Mouse (Mus musculus) cerebellum, adult 11-12 months (tissue): ENCODE data around the gene Hoxc6.

Source experiments
- DNase-seq: peaks from one replicate; pipeline ENCODE4 v3.0.0; 2022

The Hoxc6 gene

DNA sequence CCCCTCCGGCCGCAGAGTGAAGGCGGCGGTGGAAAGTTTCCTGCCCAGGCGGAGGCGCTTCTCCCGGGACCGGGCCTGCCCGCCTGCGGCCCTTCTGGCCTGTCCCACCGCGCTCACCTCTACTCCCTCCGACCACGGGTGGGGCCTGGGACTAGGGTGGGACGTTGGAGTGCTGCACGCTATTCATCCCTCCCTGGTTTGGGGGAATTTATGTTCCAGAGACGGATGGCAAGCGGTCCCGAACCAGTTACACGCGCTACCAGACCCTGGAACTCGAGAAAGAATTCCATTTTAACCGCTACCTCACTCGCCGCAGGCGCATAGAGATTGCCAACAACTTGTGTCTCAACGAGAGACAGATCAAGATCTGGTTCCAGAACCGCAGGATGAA is 16.9 kb downstream of the Hoxc6 start:
- DNase-seq = no peak

DNA sequence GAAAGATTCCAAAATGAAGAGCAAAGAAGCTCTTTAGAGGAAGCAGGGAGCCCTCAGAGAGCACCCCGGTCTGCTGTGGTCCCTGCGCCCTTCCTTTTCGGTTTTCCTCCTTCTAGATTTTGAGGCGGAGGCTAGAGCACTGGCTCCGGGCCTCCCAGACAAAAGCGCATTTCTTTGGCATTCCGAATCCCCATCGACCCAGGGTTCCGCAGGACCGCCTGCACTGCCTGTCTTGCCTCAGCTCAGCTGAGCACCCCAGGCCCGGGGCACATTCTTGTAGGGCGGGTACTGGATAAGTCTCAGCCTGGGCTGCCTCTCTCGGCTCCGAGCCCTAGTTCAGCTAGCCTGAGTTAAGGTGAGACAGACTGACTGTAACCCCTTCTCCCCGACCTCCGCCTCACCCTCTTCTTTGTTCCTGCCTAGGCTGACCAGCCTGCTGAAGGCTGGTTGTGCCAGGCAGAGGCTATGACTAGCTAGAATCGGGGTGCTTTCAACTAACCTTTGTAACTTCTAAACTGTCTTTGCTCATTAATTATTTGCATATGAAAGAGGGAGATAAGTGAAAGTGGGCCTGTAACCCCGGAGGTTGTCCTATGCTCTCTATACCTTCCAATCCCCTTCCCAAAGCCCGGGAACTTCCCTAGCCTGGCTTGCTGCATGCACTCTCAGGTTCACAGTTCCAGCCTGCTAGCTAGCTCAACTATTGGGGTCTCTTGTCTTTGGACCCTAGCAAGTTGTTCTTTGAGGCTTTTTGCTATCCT is 17.5 kb downstream of the Hoxc6 start:
- no peak for DNase-seq

DNA sequence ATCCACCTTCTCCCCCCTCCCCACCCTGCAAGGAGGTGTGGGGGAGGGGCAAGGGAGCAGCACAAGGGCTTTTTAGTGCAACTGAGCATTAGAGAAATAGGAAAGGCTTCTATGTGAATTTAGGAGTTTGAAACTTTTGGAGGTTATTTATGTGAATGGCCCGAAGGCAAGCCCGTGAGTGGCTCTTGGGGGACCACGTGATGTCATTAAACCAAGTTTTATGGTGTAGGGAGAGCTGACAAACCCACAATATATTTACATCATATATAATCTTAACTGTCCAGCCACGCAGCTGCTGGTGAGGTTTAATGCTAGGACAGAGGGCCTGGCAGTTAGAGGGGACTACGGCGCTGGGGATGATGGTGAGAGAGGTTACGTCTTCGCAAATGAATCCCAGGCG is 20.6 kb downstream of the Hoxc6 start, which contains the start of gene Hoxc4:
Hoxc4 (plus strand) TSS at position 299 of the 400 bp plus-strand sequence.
- DNase-seq = no peak

DNA sequence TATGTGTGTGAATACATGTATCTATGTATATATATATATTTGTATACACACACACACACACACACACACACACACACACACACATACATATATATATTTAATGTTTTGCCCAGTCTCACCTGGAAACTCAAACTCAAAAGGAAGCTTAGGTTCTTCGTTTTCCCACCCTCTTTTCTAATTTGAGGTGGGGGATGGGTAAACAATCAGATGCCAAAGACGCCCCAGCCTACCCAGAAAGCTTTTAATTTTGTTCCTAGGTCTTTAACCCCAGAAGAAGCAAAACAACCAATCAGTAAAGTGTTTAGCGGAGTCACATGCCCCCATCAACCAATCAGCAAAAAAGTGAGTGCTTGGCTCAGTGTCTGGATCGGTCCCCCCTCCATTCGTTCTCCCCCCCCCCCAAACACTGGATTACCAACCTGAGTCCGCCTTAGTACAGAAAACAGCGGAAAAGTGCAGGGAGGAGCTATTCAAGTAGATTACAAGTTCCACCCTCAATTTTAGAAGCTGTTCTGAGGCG is 22.9 kb downstream of the Hoxc6 start:
- no peak for DNase-seq

DNA sequence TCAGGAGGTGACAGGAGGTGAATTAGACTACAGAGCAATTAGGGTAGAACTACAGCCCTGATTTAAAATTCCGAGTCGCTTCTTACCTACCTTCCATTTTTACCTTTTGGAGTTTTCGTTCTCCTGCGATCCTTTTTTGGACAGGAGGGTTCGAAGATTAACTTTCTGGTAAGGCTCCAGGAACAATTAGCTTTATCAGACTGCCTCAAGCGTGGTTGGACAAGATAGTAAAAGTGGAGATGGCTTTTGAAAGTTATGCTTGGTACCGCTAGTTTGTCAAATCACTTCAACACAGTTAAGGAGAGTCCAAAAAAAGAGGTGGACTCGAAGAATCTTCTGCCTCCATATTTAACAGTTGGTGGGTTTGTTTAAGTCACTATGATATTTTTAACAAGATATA is 23.5 kb downstream of the Hoxc6 start:
- no peak for DNase-seq

DNA sequence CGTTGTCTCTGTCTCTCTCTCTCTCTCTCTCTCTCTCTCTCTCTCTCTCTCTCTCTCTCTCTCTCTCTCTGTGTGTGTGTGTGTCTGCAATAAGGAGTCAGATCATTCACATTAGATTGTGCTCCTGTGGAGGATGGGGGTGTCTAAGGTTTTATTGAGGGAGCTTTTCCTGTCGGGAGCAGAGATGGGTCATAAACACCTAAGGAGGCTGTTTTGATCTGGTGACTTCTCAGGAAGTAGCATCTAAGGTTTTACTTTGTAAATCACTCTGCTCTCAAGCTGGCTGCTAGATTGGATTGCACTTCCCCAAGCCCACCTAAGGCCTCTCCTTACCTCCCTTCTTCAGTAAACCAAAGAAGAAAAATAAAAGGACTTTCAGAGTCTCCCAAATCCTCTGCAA is 26.1 kb downstream of the Hoxc6 start:
- DNase-seq = no peak

DNA sequence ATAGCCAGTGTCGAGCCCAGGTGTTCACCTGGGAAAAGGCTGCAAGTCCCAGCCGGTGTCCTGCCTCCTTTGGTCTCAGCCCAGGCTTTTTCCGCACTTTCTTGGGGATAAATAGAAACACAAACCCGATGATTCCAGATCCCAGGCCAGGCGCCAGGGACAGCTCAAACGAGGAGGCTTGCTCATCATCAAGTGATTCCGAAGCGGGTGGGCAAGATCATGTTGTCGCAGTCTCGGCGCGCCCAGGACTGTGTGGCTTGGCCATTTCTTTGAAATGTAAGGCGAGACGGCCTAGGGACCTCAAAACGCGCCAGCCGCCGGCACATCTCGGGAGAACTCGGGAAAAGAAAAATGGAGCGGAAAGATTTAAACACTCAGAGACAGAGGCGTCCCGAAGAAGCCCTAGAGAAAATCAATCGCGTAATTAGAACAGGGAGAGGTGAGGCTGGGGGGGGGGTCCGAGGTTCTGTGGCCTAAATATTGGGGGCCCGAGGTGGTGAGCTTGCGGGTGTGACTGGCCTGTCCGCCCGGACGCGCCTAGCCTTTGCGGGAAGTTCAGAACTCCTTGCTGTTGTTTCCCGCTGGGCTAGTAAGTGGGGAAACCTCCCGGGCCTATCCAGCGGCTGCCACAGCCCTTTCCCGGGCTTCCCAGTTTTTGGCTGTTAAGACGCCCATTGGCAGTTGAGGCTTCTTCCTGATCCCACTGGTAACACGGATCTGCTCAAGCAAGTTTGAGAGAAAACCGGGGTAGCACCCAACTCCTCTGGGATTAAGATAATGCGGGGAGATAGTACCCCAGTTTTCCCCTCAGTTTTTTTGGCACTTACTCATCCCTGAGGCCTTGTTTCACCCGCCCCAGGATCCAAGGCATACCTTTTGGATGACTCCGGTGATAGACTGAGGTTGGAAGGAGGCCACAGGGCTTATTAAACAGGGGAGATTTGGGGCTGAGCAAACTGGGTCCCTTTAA is 29.5 kb downstream of the Hoxc6 start:
- DNase-seq = no peak

DNA sequence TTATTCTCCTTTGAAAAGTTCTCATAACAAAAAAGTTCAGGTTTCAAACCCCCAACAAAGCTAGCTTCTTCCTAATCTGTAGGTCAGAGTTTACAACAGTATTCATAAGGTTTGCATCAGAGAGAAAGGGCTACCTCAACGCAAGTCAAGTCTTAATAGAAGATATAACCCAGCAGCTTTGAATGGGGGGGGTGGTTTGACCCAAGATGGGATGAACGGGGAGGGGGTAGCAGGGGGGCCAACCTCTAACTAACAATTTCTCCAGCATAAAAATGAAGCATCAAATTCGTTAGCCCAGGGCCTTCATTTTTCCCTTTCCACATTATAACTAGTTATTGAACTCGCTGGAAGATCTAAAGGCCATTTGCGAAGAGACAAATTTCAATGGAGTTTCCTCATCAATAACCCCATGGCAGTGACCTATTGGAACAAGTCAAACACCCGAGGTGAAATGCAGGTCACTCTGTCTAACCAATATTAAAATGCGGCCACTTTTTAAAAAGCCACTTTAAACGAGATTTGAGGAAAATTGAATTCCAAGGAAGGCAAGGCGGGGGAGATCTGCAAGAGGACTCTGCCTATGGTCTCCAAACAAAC is 31.0 kb downstream of the Hoxc6 start:
- no peak for DNase-seq

DNA sequence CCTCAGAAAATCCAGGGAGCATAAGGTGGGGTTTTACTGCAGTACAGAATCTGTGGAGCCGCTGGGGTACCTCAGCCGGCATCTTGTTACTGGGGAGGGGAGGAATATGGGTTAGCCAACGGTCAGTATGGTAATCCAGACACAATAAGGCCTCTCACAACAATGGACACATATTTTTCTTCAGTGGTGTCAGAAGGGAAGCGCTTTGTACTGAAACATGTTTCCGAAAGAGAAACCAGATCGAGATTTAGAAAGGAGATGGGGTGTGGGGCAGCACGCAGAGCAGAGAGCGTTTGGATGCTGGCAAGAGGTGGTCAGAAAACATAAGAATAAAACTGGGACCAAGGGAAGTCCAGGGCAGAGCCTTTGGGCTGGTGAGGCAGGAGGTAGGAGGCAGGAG is 32.1 kb downstream of the Hoxc6 start:
- DNase-seq = no peak

DNA sequence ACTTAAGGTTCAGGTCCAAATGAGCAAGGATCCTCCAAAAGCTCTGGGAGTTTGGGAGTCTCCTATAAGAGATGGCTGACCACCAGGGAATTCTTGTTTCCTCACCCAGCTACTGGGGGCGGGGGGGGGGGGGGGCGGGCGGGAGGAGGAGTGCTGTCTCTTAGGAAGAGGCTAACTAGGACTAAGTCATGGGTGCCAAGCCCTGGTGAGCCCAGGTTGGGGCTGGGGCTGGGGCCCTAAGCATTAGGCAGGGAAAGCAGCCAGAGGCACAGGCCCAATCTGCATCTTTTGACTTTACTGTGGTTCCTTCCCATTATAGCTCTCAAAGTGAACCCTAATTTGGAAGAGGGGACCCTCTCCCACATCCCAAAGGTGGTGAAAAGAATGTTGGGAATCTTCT is 34.1 kb downstream of the Hoxc6 start:
- DNase-seq = no peak

DNA sequence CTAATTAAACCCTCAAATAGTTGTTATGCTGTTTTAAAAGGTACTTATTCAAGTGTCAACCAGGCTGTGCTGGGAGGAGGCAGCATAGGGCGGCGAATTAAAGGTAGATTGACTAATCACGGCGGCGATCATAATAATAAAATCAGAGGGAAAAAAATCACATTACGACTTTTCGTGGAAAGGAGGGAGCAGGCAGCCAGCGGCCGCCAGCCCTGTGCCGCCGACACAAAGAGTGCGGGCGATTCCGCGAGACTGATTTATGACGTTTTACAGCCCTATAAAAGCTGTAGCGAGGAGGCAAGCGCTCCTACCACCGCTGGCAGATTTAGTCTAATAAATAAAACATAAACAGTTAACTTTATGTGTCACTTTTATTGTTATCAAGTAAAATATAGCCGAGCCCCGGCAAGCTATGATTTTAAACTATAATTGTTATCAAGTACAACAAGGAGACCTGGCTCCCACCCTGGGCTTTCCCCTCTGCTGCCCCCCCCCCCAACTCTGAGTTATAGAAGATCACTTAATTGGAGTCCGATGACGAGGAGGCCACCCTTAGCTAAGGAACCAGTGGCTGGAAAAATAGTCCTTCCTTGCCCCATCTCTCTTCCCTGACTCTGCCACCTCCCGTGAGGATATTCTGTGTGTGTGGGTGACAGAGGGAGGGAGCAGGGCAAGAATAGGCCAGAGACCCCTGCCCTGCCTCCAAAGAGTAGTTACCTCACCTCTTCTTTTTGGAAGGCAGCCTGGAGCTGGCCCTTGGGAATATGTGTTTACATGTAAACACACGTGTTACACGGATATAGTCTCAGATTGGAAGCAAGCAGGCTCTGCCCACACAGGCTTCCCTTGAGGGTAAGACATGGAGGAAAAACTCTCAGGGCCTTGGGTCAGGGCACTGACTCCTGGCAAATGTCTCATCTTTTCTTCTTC is 34.9 kb downstream of the Hoxc6 start:
- no peak for DNase-seq

DNA sequence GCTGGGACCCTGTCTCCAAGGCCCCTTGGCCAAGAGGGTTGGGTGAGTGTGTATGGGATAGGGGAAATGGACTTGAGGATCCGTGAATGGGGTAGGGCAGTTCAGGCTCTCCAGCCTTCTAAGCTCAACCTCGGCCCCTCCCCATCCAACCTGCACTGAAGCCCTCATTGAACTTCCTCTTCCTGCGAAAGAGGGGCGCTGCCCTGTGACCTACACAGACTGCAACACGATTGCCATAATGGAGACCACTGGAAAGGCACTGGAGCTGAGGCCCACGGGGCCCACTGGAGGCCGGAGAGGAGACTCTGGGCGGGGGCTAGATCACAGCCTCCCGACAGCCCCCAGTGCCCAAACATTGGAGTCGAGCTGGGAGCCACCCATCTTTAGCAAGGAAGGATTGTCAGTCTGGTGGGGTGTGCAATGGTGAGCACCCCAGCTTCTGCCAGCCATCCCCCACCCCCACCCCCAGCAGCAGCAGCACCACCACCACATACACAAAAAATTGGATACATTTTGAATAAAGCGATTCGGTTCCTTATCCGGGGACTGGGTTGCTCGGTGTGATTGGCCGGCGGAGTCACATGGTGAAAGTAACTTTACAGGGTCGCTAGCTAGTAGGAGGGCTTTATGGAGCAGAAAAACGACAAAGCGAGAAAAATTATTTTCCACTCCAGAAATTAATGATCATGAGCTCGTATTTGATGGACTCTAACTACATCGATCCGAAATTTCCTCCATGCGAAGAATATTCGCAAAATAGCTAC is 36.2 kb downstream of the Hoxc6 start:
- DNase-seq = no peak

DNA sequence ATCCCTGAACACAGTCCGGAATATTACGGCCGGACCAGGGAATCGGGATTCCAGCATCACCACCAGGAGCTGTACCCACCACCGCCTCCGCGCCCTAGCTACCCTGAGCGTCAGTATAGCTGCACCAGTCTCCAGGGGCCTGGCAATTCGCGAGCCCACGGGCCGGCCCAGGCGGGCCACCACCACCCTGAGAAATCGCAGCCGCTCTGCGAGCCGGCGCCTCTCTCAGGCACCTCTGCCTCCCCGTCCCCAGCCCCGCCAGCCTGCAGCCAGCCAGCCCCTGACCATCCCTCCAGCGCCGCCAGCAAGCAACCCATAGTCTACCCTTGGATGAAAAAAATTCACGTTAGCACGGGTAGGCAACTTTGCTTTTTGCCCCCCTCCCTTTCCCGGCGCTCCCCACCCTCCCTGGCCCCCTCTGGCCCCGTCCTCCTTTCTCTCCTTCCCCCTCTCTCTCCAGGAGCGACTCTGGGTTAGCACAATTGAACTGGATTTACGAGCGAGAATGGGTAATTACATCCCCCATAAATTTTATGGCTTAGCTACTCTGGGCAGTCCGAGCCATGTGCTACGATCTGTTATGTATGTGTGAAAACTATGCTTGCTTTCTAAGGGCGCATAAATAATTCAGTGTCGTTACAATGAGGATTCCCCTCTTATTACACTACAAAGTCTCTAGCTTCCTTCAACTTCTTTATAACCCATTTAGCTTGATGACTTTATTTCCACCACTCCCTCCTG is 36.9 kb downstream of the Hoxc6 start:
- DNase-seq = no peak

DNA sequence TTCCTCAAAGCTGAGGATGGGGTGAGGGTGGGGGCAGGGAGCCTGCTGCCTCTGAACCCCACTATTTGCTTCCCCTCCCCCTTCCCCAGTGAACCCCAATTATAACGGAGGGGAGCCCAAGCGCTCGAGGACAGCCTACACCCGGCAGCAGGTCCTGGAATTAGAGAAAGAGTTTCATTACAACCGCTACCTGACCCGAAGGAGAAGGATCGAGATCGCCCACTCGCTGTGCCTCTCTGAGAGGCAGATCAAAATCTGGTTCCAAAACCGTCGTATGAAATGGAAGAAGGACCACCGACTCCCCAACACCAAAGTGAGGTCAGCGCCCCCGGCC is 37.5 kb downstream of the Hoxc6 start:
- no peak for DNase-seq

DNA sequence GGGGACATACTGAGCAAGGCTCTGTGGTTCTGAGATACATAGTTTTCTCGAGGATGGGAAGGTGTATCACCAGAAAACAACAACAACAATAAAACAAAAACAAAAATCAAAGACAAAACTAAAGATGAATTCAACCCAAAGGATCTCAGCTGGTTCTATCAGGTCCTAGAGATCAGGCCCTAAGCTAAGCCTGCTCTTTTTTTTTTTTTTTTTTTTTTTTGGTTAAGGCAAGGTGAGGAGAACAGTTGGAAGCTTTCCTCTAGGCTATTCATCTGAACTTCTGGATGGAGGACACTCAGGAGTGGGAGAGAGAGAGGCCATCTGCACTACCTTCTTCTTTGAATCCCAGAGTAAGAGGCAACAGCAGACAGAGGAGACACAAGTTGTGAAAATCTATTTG is 39.5 kb downstream of the Hoxc6 start:
- no peak for DNase-seq

DNA sequence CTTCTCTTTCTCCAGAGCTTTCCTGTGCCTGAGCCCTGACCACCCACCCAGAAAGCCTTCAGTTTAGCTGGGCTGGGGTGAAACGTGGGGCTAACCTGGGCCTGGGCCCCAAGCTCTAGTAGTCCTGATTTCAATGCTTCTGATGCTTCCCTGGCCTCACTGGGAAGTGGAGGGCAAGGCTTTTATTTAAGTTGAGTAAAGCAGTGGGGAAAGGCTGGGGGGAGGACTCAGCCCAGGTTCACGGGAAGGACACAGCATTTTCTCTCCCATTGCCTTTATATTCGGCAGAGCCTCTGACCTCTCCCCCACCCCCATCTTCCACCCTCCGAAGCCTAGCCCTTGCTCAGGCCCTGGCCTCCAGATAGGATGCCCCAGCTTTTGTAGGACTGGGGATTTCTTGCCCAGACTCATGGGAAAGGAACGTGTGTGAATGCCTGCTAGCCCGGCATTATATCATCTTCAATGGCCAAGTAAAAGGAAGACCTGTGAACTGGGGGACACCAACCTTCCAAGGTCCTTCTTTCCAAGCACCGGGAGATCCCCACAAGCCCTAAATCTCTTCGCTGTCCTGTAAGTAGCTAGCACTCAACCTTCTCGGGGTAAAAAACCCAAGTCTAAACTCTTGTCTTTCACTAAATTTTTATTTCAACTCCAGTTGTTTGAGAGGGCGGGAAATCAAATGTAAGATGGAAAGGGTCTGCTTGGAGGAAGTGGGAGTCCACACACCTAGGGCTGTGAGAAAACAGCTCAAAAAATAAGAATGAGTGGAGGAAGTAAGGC is 40.8 kb downstream of the Hoxc6 start:
- no peak for DNase-seq

DNA sequence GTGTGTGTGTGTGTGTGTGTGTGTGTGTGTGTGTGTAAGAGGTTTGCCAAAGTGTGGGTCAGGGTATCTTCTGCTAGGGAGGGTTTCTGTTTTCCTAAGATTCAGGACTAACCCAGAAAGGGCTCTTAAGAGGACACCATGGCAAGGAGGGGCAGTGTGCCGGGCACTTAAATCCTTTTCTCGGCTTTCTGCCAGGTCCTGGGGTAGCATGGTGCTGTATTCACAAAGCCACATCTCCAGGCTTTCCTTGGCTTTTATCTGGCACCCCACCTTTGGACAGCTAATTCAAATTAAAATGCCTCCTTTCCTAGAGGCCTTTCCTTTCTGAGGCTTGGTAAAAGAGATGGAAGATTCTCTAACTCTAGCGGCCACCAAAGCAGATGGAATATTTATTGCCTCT is 41.6 kb downstream of the Hoxc6 start:
- no peak for DNase-seq

DNA sequence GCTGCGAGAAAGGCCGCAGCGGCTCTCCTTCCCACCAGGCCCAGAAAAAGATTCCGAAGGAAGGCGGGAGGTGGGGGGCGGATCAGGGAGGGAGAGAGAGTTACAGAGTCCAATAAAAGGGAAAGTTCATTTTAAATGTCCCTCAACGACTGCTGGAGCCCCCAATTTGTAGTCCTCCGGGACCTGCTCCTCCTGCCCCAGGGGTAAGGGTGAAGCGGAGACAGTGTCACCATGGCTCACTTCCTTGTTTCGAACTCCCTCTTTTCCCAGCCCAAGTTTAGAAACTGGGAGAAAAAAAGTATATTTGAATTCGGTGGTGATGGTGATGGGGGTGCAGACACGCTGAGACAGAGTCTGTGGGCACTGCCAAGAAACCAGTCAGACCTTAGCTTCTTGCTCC is 42.5 kb downstream of the Hoxc6 start:
- DNase-seq = no peak

DNA sequence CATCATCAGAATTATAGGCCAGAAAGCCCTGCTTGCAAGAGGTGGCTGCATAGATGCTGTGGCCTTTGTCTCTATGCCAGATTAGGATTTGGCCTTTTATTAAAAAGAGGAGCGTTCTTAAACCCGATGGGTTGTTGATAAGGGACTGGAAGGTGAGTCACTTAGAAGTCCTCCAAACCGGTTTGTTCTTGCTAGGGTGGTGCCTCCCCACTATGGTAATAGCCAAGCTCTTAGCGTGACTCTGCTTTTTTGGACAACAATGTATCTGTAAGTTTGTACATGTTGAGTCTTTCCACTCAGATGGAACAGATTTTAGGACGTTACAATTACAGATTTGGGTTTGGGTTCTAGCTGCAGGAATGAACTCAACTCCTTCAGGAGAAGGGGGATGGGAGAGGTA is 43.6 kb downstream of the Hoxc6 start:
- no peak for DNase-seq

DNA sequence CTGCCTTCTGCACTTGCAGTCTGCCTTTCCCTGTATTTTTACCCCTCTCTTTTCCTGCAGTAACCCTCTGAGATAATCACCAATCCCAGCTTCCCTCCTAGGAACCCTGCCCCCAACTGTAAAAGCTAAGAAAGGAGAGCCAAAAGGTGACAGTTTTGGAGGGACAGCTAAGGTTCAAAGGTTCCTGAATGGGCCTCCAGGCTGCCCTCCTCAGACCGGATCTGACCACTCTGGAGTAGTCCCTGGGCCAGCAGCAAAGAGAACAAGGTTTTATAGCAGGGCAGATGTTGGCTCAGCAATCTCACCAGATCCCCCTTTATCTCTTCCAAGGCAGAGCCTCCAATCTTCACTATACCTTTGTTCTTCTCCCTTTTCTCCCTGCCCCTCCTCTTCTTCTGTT is 44.2 kb downstream of the Hoxc6 start:
- no peak for DNase-seq
